Mouse (Mus musculus) liver, embryonic 16.5 days (tissue): ENCODE measurements at regions not wholly inside any gene's neighbourhood (a gene's known extent, or its start where the extent isn't known, plus 50 kb on each side); places are given as distances from the start of the nearest gene placed in this dataset.

Experiments
- ATAC-seq: fragments of 200-750 bp; cut with Nextera tagmentation; 2 replicates; pipeline ENCODE4 v1.8.0; 2017; ENCODE audit warnings: low read depth, mild to moderate bottlenecking, moderate number of reproducible peaks, moderate library complexity
- H3K27ac ChIP-seq: fragments of 300-500 bp; sonication (generic); 2 replicates; pipeline ENCODE4 v1.5.1; 2014; ENCODE audit warnings: mild to moderate bottlenecking, low read length
- H3K27me3 ChIP-seq: fragments of 300-500 bp; sonication (generic); 2 replicates; pipeline ENCODE4 v1.6.1; 2014; ENCODE audit warnings: low read depth, low read length, mixed read lengths; ENCODE audit not compliant: control insufficient read depth, insufficient read depth
- H3K36me3 ChIP-seq: fragments of 300-500 bp; sonication (generic); 2 replicates; pipeline ENCODE4 v1.6.1; 2014; ENCODE audit warnings: mild to moderate bottlenecking; ENCODE audit not compliant: control insufficient read depth, insufficient read depth
- H3K4me1 ChIP-seq: fragments of 300-500 bp; sonication (generic); 2 replicates; pipeline ENCODE4 v1.6.1; 2014; ENCODE audit warnings: low read depth, low read length, mixed read lengths; ENCODE audit not compliant: control insufficient read depth
- H3K4me2 ChIP-seq: fragments of 300-500 bp; sonication (generic); 2 replicates; pipeline ENCODE4 v1.6.1; 2014; ENCODE audit warnings: low read depth, low read length, mixed read lengths
- H3K4me3 ChIP-seq: fragments of 300-500 bp; sonication (generic); 2 replicates; pipeline ENCODE4 v1.5.1; 2014; ENCODE audit warnings: low read depth, mild to moderate bottlenecking, low read length
- H3K9ac ChIP-seq: fragments of 300-500 bp; sonication (generic); 2 replicates; pipeline ENCODE4 v1.6.1; 2014; ENCODE audit warnings: low read depth, low read length
- H3K9me3 ChIP-seq: fragments of 300-500 bp; sonication (generic); replicated peaks from 2 replicates; pipeline ENCODE4 v1.6.1; 2016; ENCODE audit warnings: low read length; ENCODE audit not compliant: control insufficient read depth
- WGBS: fragments of 180-500 bp; shearing (Covaris S2); extraction: QIAGEN DNeasy Blood & Tissue Kit; methylation state at CpG from one replicate; pipeline ENCODE4 v1.1.7; 2014; ENCODE audit not compliant: insufficient replicate concordance; 5-methylcytosine and 5-hydroxymethylcytosine counted together

DNA sequence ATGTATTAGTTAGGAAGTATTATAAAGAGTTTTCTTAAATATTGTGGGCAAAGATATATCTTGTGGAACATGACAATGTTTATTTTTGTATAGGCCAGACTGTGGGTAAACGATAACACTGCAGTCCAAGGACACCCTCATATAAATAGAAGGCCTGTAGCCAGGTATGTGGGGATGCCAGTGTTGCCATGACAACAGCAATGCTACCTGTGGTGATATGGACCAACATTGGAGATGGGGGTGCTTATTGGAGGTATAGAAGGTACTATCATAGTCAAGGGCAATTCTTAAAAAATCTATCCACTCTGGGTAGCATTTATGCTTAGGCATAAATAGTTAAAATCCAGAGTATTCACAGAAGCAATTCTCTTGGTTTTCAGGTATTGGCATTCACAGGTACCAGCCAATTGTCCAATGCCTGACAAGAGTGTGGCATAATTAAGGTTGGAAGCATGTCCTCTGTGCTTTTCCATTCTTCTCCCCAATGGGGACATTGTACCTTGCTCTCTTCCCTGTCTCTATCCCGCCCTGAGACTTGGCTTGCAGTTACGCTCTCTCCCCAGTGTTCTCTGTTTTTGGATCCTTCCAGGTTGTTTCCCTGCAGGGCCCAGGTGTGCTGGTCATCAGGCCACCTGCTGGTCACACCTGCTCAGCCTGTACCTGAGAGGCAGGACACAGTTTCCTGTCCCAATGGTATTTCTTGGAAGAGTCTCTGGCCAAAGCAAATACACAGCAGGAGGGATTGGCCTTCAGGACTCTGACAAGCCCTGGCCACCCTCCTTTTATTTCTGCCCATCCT is 146.1 kb upstream of the Astn2 start:
- Histone ChIP-seq H3K36me3 (no peaks in the 10 kb centered on the region), H3K4me3 (no peak overlapping the region)
- no peak for ATAC-seq

DNA sequence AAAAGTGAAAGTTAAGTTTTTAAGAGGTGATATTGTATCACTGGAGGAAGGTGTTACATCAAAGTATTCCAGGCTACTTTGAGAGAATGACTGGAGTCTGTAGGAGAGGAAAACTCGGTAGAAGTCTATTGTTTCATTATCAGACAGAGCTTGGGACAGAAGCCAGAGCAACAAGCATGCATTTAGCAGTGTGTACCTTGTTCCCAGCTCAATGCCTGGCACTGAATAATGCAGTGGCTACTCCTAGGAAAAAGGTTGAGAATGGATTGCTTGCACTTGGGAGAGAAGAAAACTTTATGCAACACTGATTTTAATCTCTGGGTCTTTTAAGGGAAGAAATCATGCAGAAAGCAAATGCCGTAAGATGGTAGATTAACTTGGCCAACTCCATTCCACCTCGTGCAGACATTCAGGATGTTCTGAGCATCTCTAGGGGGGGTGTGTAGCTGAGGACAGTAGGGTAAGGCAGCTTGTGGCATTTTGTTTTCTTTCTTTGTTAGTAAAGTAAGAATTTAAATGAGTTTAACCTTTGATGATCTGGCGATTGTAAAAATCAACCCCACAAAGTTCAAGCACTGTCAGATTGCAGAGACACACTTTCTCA is 138.5 kb upstream of the Astn2 start:
- H3K4me2 ChIP-seq: no peak overlapping the region
- no peaks in the 10 kb centered on the region for H3K27me3 ChIP-seq
- no peak overlapping the region for H3K4me3 ChIP-seq
- WGBS: 53% methylated on average over 4 of the region's 4 CpGs
- H3K9me3 ChIP-seq: no peaks in the 10 kb centered on the region
- H3K36me3 ChIP-seq: no peaks in the 10 kb centered on the region
- H3K27ac ChIP-seq: no peak overlapping the region
- H3K4me1 ChIP-seq: no peaks in the 10 kb centered on the region
- ATAC-seq: no peak
- no peak overlapping the region for H3K9ac ChIP-seq

More for the DNA sequence above, 146.1 kb upstream of the Astn2 start:
- H3K27me3 ChIP-seq: no peaks in the 10 kb centered on the region
- H3K27ac ChIP-seq: no peak overlapping the region
- H3K4me1 ChIP-seq: no peaks in the 10 kb centered on the region
- H3K9me3 ChIP-seq: no peaks in the 10 kb centered on the region
- H3K9ac ChIP-seq: no peak overlapping the region
- 59% methylated on average over 3 of the region's 3 CpGs for WGBS
- H3K4me2 ChIP-seq: no peak overlapping the region

DNA sequence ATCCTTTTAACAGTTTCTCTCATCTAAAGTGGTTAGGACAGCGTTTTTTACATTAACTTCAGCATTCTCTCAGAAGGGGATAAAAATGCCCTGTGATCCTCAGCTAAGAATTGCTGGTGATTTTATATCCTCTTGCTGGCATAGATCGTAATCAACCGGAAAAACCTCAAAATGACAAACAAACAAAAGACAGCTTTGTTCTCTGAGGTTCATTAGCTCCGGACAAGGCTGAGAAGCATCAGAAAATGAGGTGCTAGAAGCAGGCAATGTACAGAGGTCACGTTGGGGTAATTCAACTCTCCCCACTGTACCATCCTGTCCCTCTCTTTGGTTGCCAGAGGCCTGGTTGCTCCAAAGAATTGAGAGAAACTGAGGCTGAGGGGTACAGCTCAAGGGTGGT is 120.0 kb upstream of the Astn2 start:
- WGBS: 51% methylated on average over 5 of the region's 5 CpGs
- no peak overlapping the region for H3K4me2 ChIP-seq
- no peak overlapping the region for H3K9ac ChIP-seq
- no peaks in the 10 kb centered on the region for H3K27me3 ChIP-seq
- ATAC-seq: no peak
- H3K36me3 ChIP-seq: no peaks in the 10 kb centered on the region
- H3K4me3 ChIP-seq: no peak overlapping the region
- H3K9me3 ChIP-seq: no peaks in the 10 kb centered on the region
- H3K4me1 ChIP-seq: no peaks in the 10 kb centered on the region
- no peak overlapping the region for H3K27ac ChIP-seq

DNA sequence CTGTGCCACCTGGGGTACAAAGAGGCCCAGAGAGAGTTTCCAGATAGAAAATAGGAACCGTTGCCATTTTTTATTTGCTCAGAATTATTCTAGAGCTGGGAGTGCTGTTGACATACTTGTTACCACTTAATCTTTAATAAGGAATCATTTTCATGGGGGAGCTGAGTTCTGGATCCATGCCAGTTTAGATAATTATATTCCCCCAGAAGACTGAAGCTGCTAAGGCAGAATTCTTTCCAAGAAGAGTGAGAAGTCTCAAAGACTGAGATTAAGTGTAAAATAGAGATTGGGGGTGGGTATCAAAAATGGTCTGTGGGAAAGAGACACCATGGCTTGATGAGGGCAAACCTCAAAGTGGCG is 119.5 kb upstream of the Astn2 start:
- no peak for ATAC-seq
- WGBS: 58% methylated on average over 2 of the region's 2 CpGs
- no peaks in the 10 kb centered on the region for H3K9me3 ChIP-seq

DNA sequence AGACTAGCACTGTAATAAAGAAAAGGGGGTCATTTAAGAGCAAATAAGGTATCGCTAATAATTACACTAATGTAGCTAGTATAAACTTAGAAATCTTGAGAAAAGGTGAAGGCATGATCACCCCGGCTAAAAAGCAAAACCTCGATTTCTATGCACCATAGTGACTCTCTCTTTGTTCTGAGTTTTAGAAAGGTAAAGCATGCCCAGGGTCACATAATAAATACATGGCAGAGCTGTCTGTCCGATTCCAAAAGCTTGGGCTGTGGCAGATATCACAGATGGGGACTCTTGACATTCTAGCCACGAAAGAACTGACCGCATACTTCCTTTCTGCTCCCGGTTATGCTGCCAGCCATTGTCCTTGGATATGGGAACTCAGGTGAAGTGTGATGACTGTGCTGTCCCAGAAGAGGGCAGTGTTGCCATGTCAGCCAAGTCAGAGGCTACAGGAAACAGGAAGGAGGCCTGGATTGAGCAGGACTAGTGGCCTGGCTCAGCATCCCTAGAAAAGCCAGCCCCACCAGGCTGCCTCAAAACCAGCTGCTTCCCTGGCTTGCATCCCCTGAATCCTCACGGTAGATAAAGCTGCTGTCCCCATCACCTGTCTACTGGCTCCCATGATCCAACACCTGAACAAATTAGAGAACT is 119.0 kb upstream of the Astn2 start:
- Histone ChIP-seq H3K4me3 (no peak overlapping the region), H3K27ac (no peak overlapping the region), H3K4me2 (no peak overlapping the region), H3K9me3 (no peaks in the 10 kb centered on the region), H3K4me1 (no peaks in the 10 kb centered on the region), H3K9ac (no peak overlapping the region), H3K36me3 (no peaks in the 10 kb centered on the region), H3K27me3 (no peaks in the 10 kb centered on the region)
- ATAC-seq: no peak
- 29% methylated on average over 8 of the region's 8 CpGs for WGBS

More for the DNA sequence above, 119.5 kb upstream of the Astn2 start:
- H3K4me2 ChIP-seq: no peak overlapping the region
- no peak overlapping the region for H3K27ac ChIP-seq
- no peak overlapping the region for H3K4me3 ChIP-seq
- H3K27me3 ChIP-seq: no peaks in the 10 kb centered on the region
- H3K4me1 ChIP-seq: no peaks in the 10 kb centered on the region
- H3K9ac ChIP-seq: no peak overlapping the region
- no peaks in the 10 kb centered on the region for H3K36me3 ChIP-seq

DNA sequence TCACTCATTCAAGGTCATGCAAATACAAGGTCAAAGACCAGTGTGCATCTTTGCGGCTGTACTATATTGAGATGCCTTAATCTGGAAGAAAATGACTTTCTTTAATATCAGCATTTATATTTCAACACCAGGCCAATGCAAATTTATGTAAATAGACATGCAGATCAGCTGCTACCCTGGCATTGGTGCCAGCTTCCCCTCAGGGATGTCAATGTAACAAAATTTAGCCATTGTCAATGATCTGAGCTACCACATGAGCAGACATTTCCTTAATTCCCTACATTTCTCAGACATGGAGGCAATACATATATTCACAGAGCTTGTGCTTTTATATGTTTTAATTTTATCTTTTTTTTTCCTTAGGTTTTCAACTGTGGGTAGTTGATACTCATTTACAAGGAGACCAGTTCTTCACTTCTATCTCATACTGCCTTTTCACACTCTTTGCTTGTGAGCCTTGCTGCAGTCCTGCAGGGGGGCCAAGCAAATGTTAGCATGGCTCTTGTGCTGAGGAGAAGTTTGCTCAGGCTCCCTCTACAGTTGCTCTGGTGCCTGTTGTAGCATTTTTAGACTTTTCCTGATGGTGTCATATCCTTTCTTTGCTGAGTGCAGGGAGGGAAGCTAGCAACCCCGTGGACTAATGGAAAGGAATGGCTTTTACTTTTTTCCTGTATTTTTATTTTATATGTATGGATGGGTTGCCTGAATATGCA is 117.8 kb upstream of the Astn2 start:
- Histone ChIP-seq H3K27me3 (no peaks in the 10 kb centered on the region), H3K4me3 (no peak overlapping the region)
- ATAC-seq: no peak

DNA sequence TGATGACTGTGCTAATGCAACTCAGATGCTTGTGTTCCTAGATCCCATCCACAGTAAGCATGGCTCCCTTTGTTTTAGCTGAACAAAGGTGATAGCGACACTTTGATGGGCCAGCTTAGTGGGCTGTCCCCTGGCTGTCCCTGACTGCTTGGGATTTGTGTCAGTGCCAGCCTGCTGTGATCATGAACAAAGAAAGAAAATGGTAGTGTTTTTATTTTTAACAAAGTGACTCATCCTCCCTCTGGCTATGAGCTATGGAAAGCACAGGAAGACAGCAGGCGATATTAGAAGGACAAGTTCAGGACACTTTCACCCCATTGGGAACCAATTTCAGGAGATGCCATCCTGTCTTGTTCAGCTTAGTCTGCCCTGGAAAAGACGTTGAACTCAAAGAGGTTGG is 116.4 kb upstream of the Astn2 start:
- no peaks in the 10 kb centered on the region for H3K36me3 ChIP-seq
- ATAC-seq: no peak
- no peak overlapping the region for H3K9ac ChIP-seq
- no peaks in the 10 kb centered on the region for H3K9me3 ChIP-seq
- no peaks in the 10 kb centered on the region for H3K27me3 ChIP-seq
- H3K4me2 ChIP-seq: no peak overlapping the region
- H3K27ac ChIP-seq: no peak overlapping the region
- 63% methylated on average over 3 of the region's 3 CpGs for WGBS
- no peaks in the 10 kb centered on the region for H3K4me1 ChIP-seq
- no peak overlapping the region for H3K4me3 ChIP-seq

More for the DNA sequence above, 117.8 kb upstream of the Astn2 start:
- Histone ChIP-seq H3K4me2 (no peak overlapping the region), H3K9me3 (no peaks in the 10 kb centered on the region), H3K27ac (no peak overlapping the region), H3K9ac (no peak overlapping the region), H3K36me3 (no peaks in the 10 kb centered on the region), H3K4me1 (no peaks in the 10 kb centered on the region)
- WGBS: 39% methylated on average over 2 of the region's 2 CpGs

DNA sequence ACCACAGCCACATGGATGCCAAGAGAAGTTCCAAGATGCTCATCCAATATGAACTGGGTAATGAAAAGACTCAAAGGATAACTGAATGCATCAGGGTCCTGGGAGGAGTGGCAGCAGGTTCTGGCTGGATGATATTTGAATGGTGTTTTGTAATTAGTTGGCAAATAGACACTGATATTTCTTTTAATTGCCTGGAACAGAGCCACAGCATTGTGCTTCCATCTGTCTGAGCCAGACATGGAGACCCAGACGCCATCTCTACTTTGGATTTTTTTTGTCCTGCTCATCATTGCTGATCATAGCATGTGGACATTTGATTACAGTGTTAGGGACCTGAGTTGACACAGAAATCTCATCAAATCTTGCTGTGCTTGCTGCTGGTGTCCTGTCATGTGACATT is 111.4 kb upstream of the Astn2 start:
- no peak for ATAC-seq
- Histone ChIP-seq H3K9me3 (no peaks in the 10 kb centered on the region), H3K27me3 (no peaks in the 10 kb centered on the region), H3K27ac (no peak overlapping the region), H3K9ac (no peak overlapping the region), H3K4me2 (no peak overlapping the region), H3K4me1 (no peaks in the 10 kb centered on the region), H3K36me3 (no peaks in the 10 kb centered on the region), H3K4me3 (no peak overlapping the region)
- 67% methylated on average over 1 of the region's 1 CpGs for WGBS

DNA sequence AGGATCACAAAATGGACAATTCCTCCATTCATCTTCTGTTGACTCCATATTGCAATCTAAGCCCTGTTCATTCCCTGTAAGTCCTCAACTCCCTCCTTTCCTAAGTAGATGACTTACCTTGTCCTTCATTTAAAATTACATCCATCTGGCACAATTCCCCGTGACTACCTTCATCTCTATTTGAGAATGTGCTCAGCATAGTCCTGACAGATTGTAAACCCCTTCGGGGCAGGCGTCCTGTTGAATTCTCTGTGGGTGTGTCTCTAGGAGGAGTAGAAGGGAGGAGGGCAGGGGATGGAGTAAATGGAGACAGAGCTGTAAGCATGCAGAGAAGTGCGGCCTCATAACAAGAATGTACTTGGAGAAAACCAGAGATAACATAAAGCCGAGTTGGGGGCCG is 79.1 kb upstream of the Astn2 start:
- Histone ChIP-seq H3K36me3 (no peaks in the 10 kb centered on the region), H3K9ac (no peak overlapping the region), H3K4me1 (no peaks in the 10 kb centered on the region), H3K4me2 (no peak overlapping the region), H3K4me3 (no peak overlapping the region), H3K9me3 (no peaks in the 10 kb centered on the region), H3K27ac (no peak overlapping the region), H3K27me3 (no peaks in the 10 kb centered on the region)
- WGBS: 66% methylated on average over 6 of the region's 6 CpGs
- ATAC-seq: no peak
